ENCODE assay signal across 8 mouse cellular contexts in the genomic region with DNA sequence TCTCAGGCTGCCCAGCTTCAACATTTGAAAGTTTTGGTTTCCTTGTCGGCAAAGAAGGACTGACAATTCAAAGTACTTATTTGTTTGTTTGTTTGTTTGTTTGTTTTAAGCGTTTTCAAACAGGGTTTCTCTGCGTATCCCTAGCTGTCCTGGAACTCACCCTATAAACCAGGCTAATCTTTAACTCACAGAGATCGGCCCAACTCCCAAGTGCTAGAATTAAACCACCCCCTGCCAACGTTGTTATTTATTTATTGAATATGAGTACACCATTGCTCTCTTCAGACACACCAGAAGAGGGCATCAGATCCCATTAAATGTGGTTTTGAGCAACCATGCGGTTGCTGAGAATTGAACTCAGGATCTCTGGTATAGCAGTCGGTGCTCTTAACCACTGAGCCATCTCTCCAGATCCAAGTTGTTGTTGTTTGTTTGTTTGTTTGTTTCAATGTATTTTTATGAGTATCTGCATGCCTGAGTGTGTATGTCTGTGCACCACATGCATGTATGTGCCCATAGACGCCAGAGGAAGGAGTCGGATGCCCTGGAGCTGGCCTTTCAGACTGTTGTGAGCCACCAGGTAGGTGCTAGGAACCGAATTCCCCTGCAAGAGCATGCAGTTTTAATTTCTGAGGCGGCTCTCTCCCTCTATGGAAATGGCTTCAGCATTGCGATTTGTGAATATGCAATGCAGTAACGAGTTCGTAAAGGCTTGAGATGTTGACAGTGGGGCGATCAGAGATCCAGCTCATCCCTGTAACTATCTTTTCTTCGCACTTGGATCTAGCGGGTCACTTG. TPM values are rescaled to one million over a fixed set of nuclear protein-coding genes. Genes with fewer than 3 reads are reported as not detected.
A peak's percentile ranks its signal among the peaks of the same experiment; 100 is the strongest.
DNase-seq lines count a peak whose midpoint lies in the region; ATAC-seq lines count a peak whose summit lies in the region.

Anapc7 (plus strand) TSS at position 423 of the 798 bp plus-strand sequence.

- H3K4me2 ChIP-seq in heart, embryonic 12.5 days, result peak within 1 kb of the TSS; percentile 90
- H3K4me2 ChIP-seq in midbrain, embryonic 13.5 days (replicated peaks), result peak within 1 kb of the TSS; percentile 96

- H3K4me1 ChIP-seq in embryonic facial prominence, embryonic 10.5 days, result peaks cover 18% of the 10 kb centered on the region
- H3K4me1 ChIP-seq in heart, embryonic 12.5 days (replicated peaks), result peaks cover 19% of the 10 kb centered on the region
- H3K4me1 ChIP-seq in midbrain, embryonic 13.5 days (replicated peaks), result peaks cover 20% of the 10 kb centered on the region

- DNase-seq in thymus, postnatal 0 days (ENCODE audit: low spot score), result no peak
- DNase-seq in thymus, postnatal 10 days (ENCODE audit: low spot score in 2 of 2), result no peak
- no peak for DNase-seq in embryonic facial prominence, embryonic 10.5 days (ENCODE audit: low spot score)
- no peak for DNase-seq in layer of hippocampus, postnatal 14 days (ENCODE audit: low spot score in 2 of 2)
- DNase-seq in B cell, adult 2 months, result no peak
- no peak for DNase-seq in spleen, postnatal 36 days (ENCODE audit: low spot score in 2 of 2)

- H3K9ac ChIP-seq in heart, embryonic 12.5 days, result peak within 1 kb of the TSS; percentile 95
- H3K9ac ChIP-seq in midbrain, embryonic 13.5 days (replicated peaks), result peak within 1 kb of the TSS; percentile 96

- H3K27me3 ChIP-seq in embryonic facial prominence, embryonic 10.5 days (replicated peaks; ENCODE audit: low read depth, poor library complexity, severe bottlenecking), result no peaks in the 10 kb centered on the region
- no peaks in the 10 kb centered on the region for H3K27me3 ChIP-seq in heart, embryonic 12.5 days (replicated peaks)
- H3K27me3 ChIP-seq in midbrain, embryonic 13.5 days, result no peaks in the 10 kb centered on the region

- H3K27ac ChIP-seq in embryonic facial prominence, embryonic 10.5 days (replicated peaks), result peak within 1 kb of the TSS; percentile 96
- H3K27ac ChIP-seq in heart, embryonic 12.5 days (ENCODE audit: poor library complexity, severe bottlenecking), result peak within 1 kb of the TSS; percentile 73
- H3K27ac ChIP-seq in midbrain, embryonic 13.5 days, result peak within 1 kb of the TSS; percentile 93

- WGBS in embryonic facial prominence, embryonic 10.5 days, result 26% methylated on average over 17 of the region's 17 CpGs
- 22% methylated on average over 17 of the region's 17 CpGs for WGBS in heart, embryonic 12.5 days
- WGBS in midbrain, embryonic 13.5 days, result 23% methylated on average over 17 of the region's 17 CpGs

- H3K36me3 ChIP-seq in embryonic facial prominence, embryonic 10.5 days (replicated peaks), result peaks cover 18% of the 10 kb centered on the region
- H3K36me3 ChIP-seq in heart, embryonic 12.5 days, result peaks cover 5% of the 10 kb centered on the region; the same call in 1 of the 2 replicates
- 0 out of 2 replicates have a peak, but pooled peaks cover 3% of the 10 kb centered on the region for H3K36me3 ChIP-seq in midbrain, embryonic 13.5 days

- no peaks in the 10 kb centered on the region for H3K9me3 ChIP-seq in embryonic facial prominence, embryonic 10.5 days
- H3K9me3 ChIP-seq in heart, embryonic 12.5 days (replicated peaks), result no peaks in the 10 kb centered on the region
- H3K9me3 ChIP-seq in midbrain, embryonic 13.5 days, result no peaks in the 10 kb centered on the region

- ATAC-seq in heart, embryonic 12.5 days (ENCODE audit: insufficient number of reproducible peaks, low FRiP score), result peak; percentile 20; the same call in 1 of the 2 replicates
- peak; percentile 48 for ATAC-seq in midbrain, embryonic 13.5 days

- peak within 1 kb of the TSS; percentile 80 for H3K4me3 ChIP-seq in embryonic facial prominence, embryonic 10.5 days
- peak within 1 kb of the TSS; percentile 90 for H3K4me3 ChIP-seq in heart, embryonic 12.5 days
- H3K4me3 ChIP-seq in midbrain, embryonic 13.5 days (replicated peaks), result peak within 1 kb of the TSS; percentile 99

RNA-seq across cellular contexts. Expression of gene Anapc7, which starts in this region (rescaled TPM):
- polyA plus RNA-seq in thymus, postnatal 0 days (2015; fragmentation: Nextera tagmentation; extraction: Ambion mirVana), result 36.5 and 39.7 TPM in 2 replicates
- polyA plus RNA-seq in embryonic facial prominence, embryonic 10.5 days (2016; fragmentation: Nextera tagmentation; extraction: Ambion mirVana), result 60.4 and 63.2 TPM in 2 replicates
- 32.0 and 35.4 TPM in 2 replicates for polyA plus RNA-seq in heart, embryonic 12.5 days (2016; fragmentation: Nextera tagmentation; extraction: Ambion mirVana)
- total RNA-seq in layer of hippocampus, postnatal 14 days (2021), result 10 to 100 TPM; 32.7 to 33.2 TPM
- 52.7 and 53.9 TPM in 2 replicates for polyA plus RNA-seq in midbrain, embryonic 13.5 days (2015; fragmentation: Nextera tagmentation; extraction: Ambion mirVana)
